Mouse (Mus musculus) MEL (cell line): ENCODE measurements at regions not wholly inside any gene's neighbourhood (a gene's known extent, or its start where the extent isn't known, plus 50 kb on each side); places are given as distances from the start of the nearest gene placed in this dataset.

Source experiments
- CHD2 ChIP-seq: IDR thresholded peaks from 2 replicates; pipeline ENCODE4 v1.6.1; 2011; ENCODE audit warnings: low read length, improper control_type of control experiment
- CTCF ChIP-seq, 3 experiments: IDR thresholded peaks in 2 of 3; conservative IDR thresholded peaks in 1 of 3; 2 replicates each; pipeline ENCODE4 v1.5.1; 2011 to 2012; ENCODE audit warnings: low read length in 3 of 3, low read depth in 2 of 3, mild to moderate bottlenecking in 2 of 3, improper control_type of control experiment in 1 of 3, inconsistent platforms in 1 of 3, mixed read lengths in 1 of 3, moderate library complexity in 1 of 3; ENCODE audit not compliant: control insufficient read depth in 1 of 3, insufficient read depth in 1 of 3, poor library complexity in 1 of 3, severe bottlenecking in 1 of 3
- EP300 ChIP-seq, 2 experiments: IDR thresholded peaks; 2 replicates each; pipeline ENCODE4 v1.6.1; 2011; ENCODE audit warnings: improper control_type of control experiment in 2 of 2, low read length in 2 of 2, low read depth in 1 of 2, mild to moderate bottlenecking in 1 of 2
- KAT2A ChIP-seq: conservative IDR thresholded peaks from 2 replicates; pipeline ENCODE4 v1.6.1; 2012; ENCODE audit warnings: low read depth, low read length, improper control_type of control experiment, inconsistent platforms
- MAX ChIP-seq: IDR thresholded peaks from 2 replicates; pipeline ENCODE4 v1.6.1; 2011; ENCODE audit warnings: low read length, improper control_type of control experiment
- POLR2A ChIP-seq, 2 experiments: IDR thresholded peaks; 2 replicates each; pipeline ENCODE4 v1.6.1; 2011 to 2012; ENCODE audit warnings: low read length in 2 of 2, mild to moderate bottlenecking in 2 of 2, control low read depth in 1 of 2, improper control_type of control experiment in 1 of 2, low read depth in 1 of 2, moderate library complexity in 1 of 2; ENCODE audit not compliant: control insufficient read depth in 1 of 2, insufficient read depth in 1 of 2, poor library complexity in 1 of 2

- TF ChIP-seq MAX (no peak), POLR2A (IDR thresholded peaks at IDR 0.05; ENCODE audit: control insufficient read depth in 1 of 2, insufficient read depth in 1 of 2, low read depth in 1 of 2, low read length in 2 of 2, poor library complexity in 1 of 2) (0 out of 4 replicates have a peak, but pooled peaks of 1 of the 2 experiments have one; percentile 23), CTCF (IDR thresholded peaks at IDR 0.05 in 2 of 3, conservative IDR thresholded peaks at IDR 0.05 in 1 of 3; ENCODE audit: control insufficient read depth in 1 of 3, insufficient read depth in 1 of 3, low read depth in 2 of 3, low read length in 3 of 3, poor library complexity in 1 of 3, severe bottlenecking in 1 of 3) (no peak), EP300 (IDR thresholded peaks at IDR 0.05; ENCODE audit: low read depth in 1 of 2, low read length in 2 of 2) (peak; percentile 12 to 67; a peak in 2 of 4 replicates), CHD2 (no peak), KAT2A (no peak)
Observed at GRCm38 (mm10) chr7:64013023-64013547, 74.4 kb upstream of the Klf13 start.
